Mouse (Mus musculus) gastrocnemius, postnatal 36 days (tissue): ENCODE measurements around the gene Vars2. TPM values are rescaled to one million over a fixed set of nuclear protein-coding genes. Genes with fewer than 3 reads are reported as not detected.

ENCODE experiments used
- DNase-seq, 2 experiments: peaks; one replicate each; pipeline ENCODE4 v3.0.0; 2022
- intact Hi-C: fragments of 180-260 bp; cut with DNase I; formaldehyde crosslinking; loops from one replicate; pipeline ENCODE4 v1.15.1; 2025
- total RNA-seq, 2 experiments: library from RNA; stranded (reverse); gene quantifications; 2 replicates each; pipeline ENCODE4 v1.2.3; 2021

The Vars2 gene
- total RNA-seq, 2 experiments from 2014 or later: 12.5 to 12.9 TPM

GRCm38 (mm10) chr17:35696691-35697090, 29.3 kb upstream of the Vars2 start:
- intact Hi-C loops: no loop called here
- DNase-seq: no peak

GRCm38 (mm10) chr17:35695289-35695688, 27.9 kb upstream of the Vars2 start:
- intact Hi-C loops: no loop called here
- DNase-seq: no peak

- intact Hi-C loops: no loop called here
- DNase-seq: no peak
Measured at GRCm38 (mm10) chr17:35693906-35694305, 26.5 kb upstream of the Vars2 start.

- intact Hi-C loops: no loop called here
- no peak for DNase-seq
Measured at GRCm38 (mm10) chr17:35692368-35692767, 25.0 kb upstream of the Vars2 start.

GRCm38 (mm10) chr17:35691811-35692210, 24.4 kb upstream of the Vars2 start:
- no peak for DNase-seq
- intact Hi-C loops: no loop called here

- intact Hi-C loops: no loop called here
- DNase-seq: no peak
Measured at GRCm38 (mm10) chr17:35689936-35690645, 22.7 kb upstream of the Vars2 start.

- no peak for DNase-seq
- intact Hi-C loops: no loop called here
Measured at GRCm38 (mm10) chr17:35688347-35689175, 21.2 kb upstream of the Vars2 start.

- DNase-seq: no peak
- intact Hi-C loops: no loop called here
Measured at GRCm38 (mm10) chr17:35685061-35685460, 17.7 kb upstream of the Vars2 start.

- DNase-seq: no peak
Measured at GRCm38 (mm10) chr17:35681986-35682385, 14.6 kb upstream of the Vars2 start.

GRCm38 (mm10) chr17:35680591-35680990, 13.2 kb upstream of the Vars2 start:
- intact Hi-C loops: no loop called here
- DNase-seq: no peak

More at GRCm38 (mm10) chr17:35681986-35682385, 14.6 kb upstream of the Vars2 start:
- intact Hi-C loops: no loop called here

GRCm38 (mm10) chr17:35673416-35674035, 6.1 kb upstream of the Vars2 start, which contains the start of gene Gtf2h4:
Gtf2h4 (minus strand) TSS chr17:35673739.
- peak; percentile 63 to 82 for DNase-seq
- intact Hi-C loops: no loop called here

- intact Hi-C loops: no loop called here
- DNase-seq: no peak
Measured at GRCm38 (mm10) chr17:35672527-35672926, 5.1 kb upstream of the Vars2 start.

- intact Hi-C loops: no loop called here
- DNase-seq: no peak
Measured at GRCm38 (mm10) chr17:35671846-35672245, 4.5 kb upstream of the Vars2 start.

GRCm38 (mm10) chr17:35669731-35670130, 2.3 kb upstream of the Vars2 start:
- intact Hi-C loops: no loop called here
- no peak for DNase-seq

GRCm38 (mm10) chr17:35666851-35667256, 538 bp downstream of the Vars2 start:
- intact Hi-C loops: no loop called here
- no peak for DNase-seq

- intact Hi-C loops: no loop called here
- no peak for DNase-seq
Measured at GRCm38 (mm10) chr17:35665957-35666515, 1.4 kb downstream of the Vars2 start.

GRCm38 (mm10) chr17:35653086-35653485, 14.3 kb downstream of the Vars2 start:
- intact Hi-C loops: no loop called here
- DNase-seq: no peak

- intact Hi-C loops: no loop called here
Measured at GRCm38 (mm10) chr17:35649429-35649828, 18.0 kb downstream of the Vars2 start.

GRCm38 (mm10) chr17:35643609-35644236, 23.7 kb downstream of the Vars2 start, which contains the start of gene Mucl3:
Mucl3 (minus strand) TSS chr17:35643695.
- intact Hi-C loops: no loop called here
- DNase-seq: no peak

More at GRCm38 (mm10) chr17:35649429-35649828, 18.0 kb downstream of the Vars2 start:
- no peak for DNase-seq

- intact Hi-C loops: loop anchor here (5.0 kb wide), 2 partner anchors 83 to 98 kb away; no protein-coding TSS in a partner anchor
- DNase-seq: no peak
Measured at GRCm38 (mm10) chr17:35639352-35639751, 28.0 kb downstream of the Vars2 start.
